Mouse (Mus musculus): ENCODE results near the gene Esr1.

The Esr1 gene

DNA sequence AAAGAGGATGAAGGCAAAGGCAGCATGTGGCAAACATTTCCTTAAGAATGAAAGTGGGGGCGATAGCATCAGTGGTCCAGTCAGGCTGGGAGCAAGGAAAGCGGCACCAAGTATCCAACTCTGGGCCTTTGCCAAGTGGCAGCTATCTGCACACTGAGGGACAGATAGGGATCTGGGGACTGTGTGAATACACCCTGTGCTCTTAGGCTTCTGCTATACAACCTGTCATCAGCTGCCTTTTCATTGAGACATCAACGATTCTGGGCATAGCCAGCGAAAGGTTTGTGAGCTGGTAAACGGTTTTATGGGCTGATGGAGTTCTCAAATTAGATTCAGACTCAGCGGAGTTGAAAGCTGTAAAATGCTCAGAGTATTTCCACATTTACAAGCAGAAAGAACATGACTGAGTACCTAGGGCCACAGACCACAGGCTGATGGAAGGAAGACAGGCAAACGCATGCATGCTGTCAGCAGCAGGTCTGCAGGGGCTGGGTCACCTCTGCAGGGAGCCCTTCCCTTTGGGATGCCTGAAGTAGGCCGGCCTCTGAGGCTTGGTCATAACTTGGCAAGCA is 397.5 kb downstream of the Esr1 start:
- no peak for DNase-seq

- DNase-seq, result no peak
Observed at GRCm38 (mm10) chr10:5012004-5012403, 400.6 kb downstream of the Esr1 start.

- DNase-seq, result no peak
Observed at GRCm38 (mm10) chr10:5014976-5015375, 403.6 kb downstream of the Esr1 start.

DNA sequence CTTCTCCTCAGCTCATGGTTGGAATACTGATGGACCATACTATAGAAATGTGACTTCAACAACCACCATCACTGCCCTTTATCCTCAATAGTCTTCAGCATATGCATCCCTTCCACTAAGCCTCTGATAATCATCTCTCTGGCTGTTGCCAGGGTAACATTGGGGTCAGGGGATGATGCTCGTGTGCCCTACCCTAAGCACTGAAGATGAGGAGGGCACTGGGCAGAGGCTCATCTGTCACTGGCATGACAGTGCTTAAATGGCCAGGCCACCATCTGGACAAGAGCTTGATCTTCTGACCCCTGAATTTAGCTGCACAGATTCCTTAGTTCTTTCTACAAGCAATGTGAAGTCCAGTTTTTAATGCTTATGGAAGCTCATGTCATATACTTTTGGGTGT is 405.8 kb downstream of the Esr1 start:
- no peak for DNase-seq

DNA sequence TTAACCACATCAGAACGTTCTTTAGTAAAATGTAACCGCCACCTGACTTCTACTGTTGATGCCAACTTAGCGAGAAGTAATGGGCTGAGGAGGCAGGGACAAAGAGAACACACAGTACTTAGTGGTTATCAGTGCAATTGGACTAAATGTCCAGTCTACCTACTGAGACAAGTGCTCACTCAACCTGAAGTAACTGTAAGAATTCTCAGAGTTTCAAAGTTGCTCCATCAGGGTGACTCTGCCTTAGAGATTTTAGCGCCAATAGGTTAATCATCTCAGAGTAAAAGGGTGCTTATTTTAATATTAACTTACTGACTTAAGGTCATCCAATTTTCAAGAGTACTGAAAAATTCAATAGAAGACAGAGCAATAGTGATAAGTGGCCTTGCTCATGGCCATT is 414.5 kb downstream of the Esr1 start:
- no peak for DNase-seq

DNA sequence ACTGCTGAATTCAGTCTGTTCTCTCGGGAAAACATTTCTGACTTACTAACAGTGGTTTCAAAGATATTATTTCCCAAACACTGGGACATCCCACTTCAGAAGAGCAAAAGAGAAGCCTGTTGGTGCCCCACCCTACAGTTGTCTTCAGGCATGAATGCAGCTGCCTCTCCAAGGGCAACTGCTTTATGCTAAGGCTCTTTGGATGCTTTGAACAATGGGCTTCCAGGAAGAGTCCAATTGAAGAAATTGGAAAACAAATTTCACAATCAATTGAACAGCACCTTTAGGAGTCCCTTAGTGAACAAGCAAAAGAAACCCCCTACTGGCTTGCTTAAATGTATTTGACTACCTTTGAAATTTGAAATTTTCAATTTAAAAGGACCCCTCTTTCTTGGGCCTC is 415.8 kb downstream of the Esr1 start:
- no peak for DNase-seq

- DNase-seq, result no peak
Observed at GRCm38 (mm10) chr10:5028301-5028700, 416.9 kb downstream of the Esr1 start.

GRCm38 (mm10) chr10:5029161-5029560 is 417.8 kb downstream of the Esr1 start:
- no peak for DNase-seq

DNA sequence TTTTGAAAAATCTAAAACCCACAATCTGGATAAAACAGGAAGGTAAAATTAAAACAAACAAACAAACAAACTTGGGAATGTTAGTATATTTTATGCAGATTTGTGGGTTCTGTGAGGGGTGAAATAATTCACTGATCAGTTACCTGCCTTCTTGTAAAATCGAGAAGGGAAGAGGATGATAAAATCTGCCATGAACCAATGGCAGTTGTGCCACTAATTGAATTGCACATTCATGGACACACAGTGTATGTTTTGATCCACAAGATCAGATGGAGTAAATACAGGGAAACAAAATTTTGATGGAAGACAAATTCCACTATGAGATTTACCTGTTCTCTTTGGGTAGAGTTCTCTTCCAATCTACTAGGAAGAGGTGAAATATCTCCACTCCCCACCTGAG is 418.5 kb downstream of the Esr1 start:
- DNase-seq, result no peak

DNA sequence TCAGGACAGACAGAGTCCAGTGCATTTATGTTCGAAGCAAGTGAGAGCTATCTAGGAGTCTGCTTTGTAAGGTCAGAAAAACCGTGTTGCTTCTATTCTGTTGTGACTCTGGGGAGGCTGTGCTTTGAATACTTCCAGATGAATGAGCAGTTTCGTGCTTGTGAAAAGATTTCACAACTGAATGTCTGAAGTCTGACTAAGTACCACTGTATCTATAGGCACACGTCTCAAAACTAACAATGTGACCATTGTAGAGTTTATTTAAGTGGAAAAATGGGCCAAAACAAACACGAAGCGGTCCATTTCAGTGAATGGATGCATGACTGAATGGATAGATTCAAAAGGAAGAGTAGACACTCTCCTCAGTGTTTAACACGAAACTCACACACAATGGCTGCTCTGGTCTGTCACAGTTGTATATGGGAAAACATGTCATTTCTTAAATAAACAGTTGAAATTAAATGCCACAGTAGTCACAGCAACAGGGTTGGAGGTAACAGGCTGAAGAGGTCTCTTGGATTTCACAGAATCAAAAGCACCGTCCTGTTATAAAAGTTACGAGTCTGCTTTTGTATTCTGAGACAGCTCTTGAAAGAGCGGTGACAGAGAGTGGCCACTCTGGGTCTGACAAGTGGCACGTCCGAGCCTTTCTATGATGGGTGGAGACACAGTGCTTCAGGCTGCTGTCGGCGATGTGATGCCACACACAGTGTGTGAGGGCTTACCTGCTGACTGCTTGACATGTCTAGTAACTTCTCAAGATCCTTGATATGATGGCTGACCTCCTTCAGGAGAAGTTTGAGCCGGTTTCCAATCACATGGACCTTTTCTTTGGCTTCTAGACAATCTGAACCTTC is 421.0 kb downstream of the Esr1 start:
- DNase-seq, result no peak

GRCm38 (mm10) chr10:5041254-5041653 is 429.9 kb downstream of the Esr1 start:
- no peak for DNase-seq

- no peak for DNase-seq
Observed at GRCm38 (mm10) chr10:5044481-5044880, 433.1 kb downstream of the Esr1 start.

- no peak for DNase-seq
Observed at GRCm38 (mm10) chr10:5045213-5045612, 433.8 kb downstream of the Esr1 start.

GRCm38 (mm10) chr10:5045671-5046070 is 434.3 kb downstream of the Esr1 start:
- DNase-seq, result no peak
